8 mouse cellular contexts compared by ENCODE assay signal in the genomic region with DNA sequence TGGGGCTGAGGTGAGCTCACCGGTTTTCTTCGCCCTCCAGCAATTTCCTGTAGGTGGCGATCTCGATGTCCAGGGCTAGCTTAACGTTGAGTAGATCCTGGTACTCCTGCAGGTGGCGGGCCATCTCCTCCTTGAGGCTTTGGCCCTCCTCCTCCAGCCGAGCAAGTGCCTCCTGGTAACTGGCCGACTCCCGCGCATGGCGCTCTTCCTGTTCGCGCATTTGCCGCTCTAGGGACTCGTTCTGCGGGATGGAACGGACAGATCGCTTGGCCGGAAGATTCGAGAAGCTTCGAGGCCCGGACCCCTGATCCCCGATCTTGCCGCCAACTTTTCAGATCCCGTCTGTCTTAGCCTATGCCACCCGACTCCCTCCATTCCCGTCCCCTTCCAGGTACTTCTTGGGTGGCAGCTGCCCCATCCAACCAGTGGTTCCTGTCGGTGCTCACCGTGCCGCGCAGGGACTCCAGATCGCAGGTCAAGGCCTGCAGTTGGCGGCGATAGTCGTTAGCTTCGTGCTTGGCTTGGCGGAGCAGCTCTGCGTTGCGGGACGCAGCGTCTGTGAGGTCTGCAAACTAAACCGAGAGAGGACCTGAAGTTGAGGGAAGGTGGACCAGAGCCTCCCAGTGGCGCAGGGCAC. TPM values are rescaled to one million over a fixed set of nuclear protein-coding genes. Genes with fewer than 3 reads are reported as not detected.
DNase-seq lines count a peak whose midpoint lies in the region; ATAC-seq and TF ChIP-seq lines count a peak whose summit lies in the region.

No protein-coding gene starts in this region.

- 0 out of 2 replicates have a peak, but pooled peaks cover 4% of the 10 kb centered on the region for H3K4me1 ChIP-seq in hindbrain, embryonic 14.5 days (replicated peaks; ENCODE audit: control insufficient read depth, insufficient read depth, low read length)
- H3K4me1 ChIP-seq in limb, embryonic 14.5 days (ENCODE audit: control insufficient read depth, insufficient read depth, low read length): no peaks in the 10 kb centered on the region
- peaks cover 11% of the 10 kb centered on the region; the same call in 1 of the 2 replicates for H3K4me1 ChIP-seq in midbrain, embryonic 15.5 days

- DNase-seq in layer of hippocampus, adult 11-12 months (ENCODE audit: low spot score): peak; percentile 47
- DNase-seq in layer of hippocampus, adult 8-10 months (ENCODE audit: low spot score in 2 of 2): no peak
- DNase-seq in cerebellum, adult 9-11 months: peak; percentile 77
- DNase-seq in gastrocnemius, adult 18-20 months (ENCODE audit: low spot score): peak; percentile 64
- peak; percentile 58 for DNase-seq in hindbrain, embryonic 14.5 days (ENCODE audit: low spot score)
- DNase-seq in limb, embryonic 14.5 days (ENCODE audit: low spot score): peak; percentile 83
- peak; percentile 81 for DNase-seq in splenic B cell, adult 2 months (ENCODE audit: low read depth, low spot score)

- 3% methylated on average over 43 of the region's 43 CpGs for WGBS in hindbrain, embryonic 14.5 days
- WGBS in limb, embryonic 14.5 days: 2% methylated on average over 40 of the region's 43 CpGs
- WGBS in midbrain, embryonic 15.5 days: 4% methylated on average over 43 of the region's 43 CpGs

- H3K4me3 ChIP-seq in hindbrain, embryonic 14.5 days (replicated peaks; ENCODE audit: low read length): peak overlapping the region; percentile 14; the same call in 1 of the 2 replicates
- peak overlapping the region; percentile 45 for H3K4me3 ChIP-seq in limb, embryonic 14.5 days (replicated peaks; ENCODE audit: low read length)
- peak overlapping the region; percentile 19 for H3K4me3 ChIP-seq in midbrain, embryonic 15.5 days

- TF ChIP-seq POLR2A in limb, embryonic 14.5 days (IDR thresholded peaks at IDR 0.05; ENCODE audit: borderline replicate concordance, extremely low read depth, insufficient read depth, insufficient read length): no peak

- no peaks in the 10 kb centered on the region for H3K9me3 ChIP-seq in hindbrain, embryonic 14.5 days (ENCODE audit: control insufficient read depth, low read length)
- H3K9me3 ChIP-seq in limb, embryonic 14.5 days (ENCODE audit: control insufficient read depth, low read length): no peaks in the 10 kb centered on the region
- H3K9me3 ChIP-seq in midbrain, embryonic 15.5 days: no peaks in the 10 kb centered on the region

- H3K9ac ChIP-seq in hindbrain, embryonic 14.5 days: peak overlapping the region; percentile 24; the same call in 1 of the 2 replicates
- peak overlapping the region; percentile 60 for H3K9ac ChIP-seq in limb, embryonic 14.5 days (ENCODE audit: low read depth, low read length, severe bottlenecking)
- H3K9ac ChIP-seq in midbrain, embryonic 15.5 days: peak overlapping the region; percentile 9; the same call in 1 of the 2 replicates

- peak overlapping the region; percentile 46 for H3K4me2 ChIP-seq in hindbrain, embryonic 14.5 days (replicated peaks)
- peak overlapping the region; percentile 77 for H3K4me2 ChIP-seq in limb, embryonic 14.5 days (replicated peaks; ENCODE audit: low read depth, low read length, severe bottlenecking)
- H3K4me2 ChIP-seq in midbrain, embryonic 15.5 days: peak overlapping the region; percentile 42

- H3K27me3 ChIP-seq in hindbrain, embryonic 14.5 days (ENCODE audit: control insufficient read depth, insufficient read depth, low read length): peaks cover 42% of the 10 kb centered on the region
- H3K27me3 ChIP-seq in limb, embryonic 14.5 days (ENCODE audit: control insufficient read depth, insufficient read depth, low read length): peaks cover 4% of the 10 kb centered on the region; the same call in 1 of the 2 replicates
- peaks cover 43% of the 10 kb centered on the region for H3K27me3 ChIP-seq in midbrain, embryonic 15.5 days (replicated peaks)
- H3K27me3 ChIP-seq in splenic B cell, adult 2 months (ENCODE audit: control insufficient read depth, insufficient read depth, low read length, poor library complexity, severe bottlenecking): no peaks in the 10 kb centered on the region

- H3K36me3 ChIP-seq in hindbrain, embryonic 14.5 days (replicated peaks; ENCODE audit: control insufficient read depth, insufficient read depth): no peaks in the 10 kb centered on the region
- no peaks in the 10 kb centered on the region for H3K36me3 ChIP-seq in limb, embryonic 14.5 days (ENCODE audit: control insufficient read depth, insufficient read depth, low read length)
- H3K36me3 ChIP-seq in midbrain, embryonic 15.5 days (replicated peaks): no peaks in the 10 kb centered on the region
- no peaks in the 10 kb centered on the region for H3K36me3 ChIP-seq in splenic B cell, adult 2 months (ENCODE audit: control insufficient read depth, insufficient read depth, low read length, poor library complexity, severe bottlenecking)

- no peak; the same call in 1 of the 2 replicates for ATAC-seq in hindbrain, embryonic 14.5 days (ENCODE audit: low FRiP score)
- peak; percentile 89 for ATAC-seq in limb, embryonic 14.5 days (ENCODE audit: low FRiP score, low read depth)
- no peak for ATAC-seq in midbrain, embryonic 15.5 days (replicated peaks)

- H3K27ac ChIP-seq in hindbrain, embryonic 14.5 days: no peak overlapping the region
- H3K27ac ChIP-seq in limb, embryonic 14.5 days (replicated peaks; ENCODE audit: low read depth, low read length): no peak overlapping the region
- H3K27ac ChIP-seq in midbrain, embryonic 15.5 days: no peak overlapping the region

RNA-seq across cellular contexts. Expression of gene Gfap, which starts 7.6 kb away (rescaled TPM):
- 1,000 to 10,000 TPM in 2 of 4 experiments, 100 to 1,000 TPM in 2; 331 to 2,605 (median 1,138) TPM for total RNA-seq in layer of hippocampus, adult 8-10 months (2022)
- total RNA-seq in gastrocnemius, adult 18-20 months (2021): not detected
- polyA plus RNA-seq in hindbrain, embryonic 14.5 days (2014; fragmentation: Nextera tagmentation; extraction: Ambion mirVana): 0.66 and 1.9 TPM in 2 replicates
- 0.48 and 0.65 TPM in 2 replicates for polyA plus RNA-seq in limb, embryonic 14.5 days (2012; rRNA removed)
- polyA plus RNA-seq in limb, embryonic 14.5 days (2014; fragmentation: Nextera tagmentation; extraction: Ambion mirVana): 0.48 and 0.50 TPM in 2 replicates
- polyA plus RNA-seq in midbrain, embryonic 15.5 days (2015; fragmentation: Nextera tagmentation; extraction: Ambion mirVana): 0.14 and 0.25 TPM in 2 replicates

RNA-seq across cellular contexts. Expression of gene Fam187a, which starts 8.2 kb away (rescaled TPM):
- total RNA-seq in layer of hippocampus, adult 8-10 months (2022): under 1 TPM in 1 of 4 experiments, not detected in 3; 0.33 TPM
- total RNA-seq in gastrocnemius, adult 18-20 months (2021): not detected
- 0.12 TPM in 1 of 2 replicates, not detected in the other for polyA plus RNA-seq in hindbrain, embryonic 14.5 days (2014; fragmentation: Nextera tagmentation; extraction: Ambion mirVana)
- polyA plus RNA-seq in limb, embryonic 14.5 days (2012; rRNA removed): 0.04 TPM in 1 of 2 replicates, not detected in the other
- polyA plus RNA-seq in limb, embryonic 14.5 days (2014; fragmentation: Nextera tagmentation; extraction: Ambion mirVana): not detected in 2 replicates
- not detected in 2 replicates for polyA plus RNA-seq in midbrain, embryonic 15.5 days (2015; fragmentation: Nextera tagmentation; extraction: Ambion mirVana)

RNA-seq across cellular contexts. Expression of gene Ccdc103, which starts 12.1 kb away (rescaled TPM):
- 1 to 10 TPM; 1.5 to 3.2 (median 1.9) TPM for total RNA-seq in layer of hippocampus, adult 8-10 months (2022)
- not detected for total RNA-seq in gastrocnemius, adult 18-20 months (2021)
- 2.2 and 2.8 TPM in 2 replicates for polyA plus RNA-seq in hindbrain, embryonic 14.5 days (2014; fragmentation: Nextera tagmentation; extraction: Ambion mirVana)
- 0.34 and 0.41 TPM in 2 replicates for polyA plus RNA-seq in limb, embryonic 14.5 days (2012; rRNA removed)
- polyA plus RNA-seq in limb, embryonic 14.5 days (2014; fragmentation: Nextera tagmentation; extraction: Ambion mirVana): 0.50 and 1.0 TPM in 2 replicates
- polyA plus RNA-seq in midbrain, embryonic 15.5 days (2015; fragmentation: Nextera tagmentation; extraction: Ambion mirVana): 2.0 and 2.2 TPM in 2 replicates

RNA-seq across cellular contexts. Expression of gene Eftud2, which starts 12.3 kb away (rescaled TPM):
- 100 to 1,000 TPM; 123 to 142 (median 133) TPM for total RNA-seq in layer of hippocampus, adult 8-10 months (2022)
- total RNA-seq in gastrocnemius, adult 18-20 months (2021): 10 to 100 TPM; 24.5 to 24.7 TPM
- 110 and 123 TPM in 2 replicates for polyA plus RNA-seq in hindbrain, embryonic 14.5 days (2014; fragmentation: Nextera tagmentation; extraction: Ambion mirVana)
- 95.0 and 113 TPM in 2 replicates for polyA plus RNA-seq in limb, embryonic 14.5 days (2012; rRNA removed)
- 137 and 149 TPM in 2 replicates for polyA plus RNA-seq in limb, embryonic 14.5 days (2014; fragmentation: Nextera tagmentation; extraction: Ambion mirVana)
- polyA plus RNA-seq in midbrain, embryonic 15.5 days (2015; fragmentation: Nextera tagmentation; extraction: Ambion mirVana): 133 and 146 TPM in 2 replicates

RNA-seq across cellular contexts. Expression of gene Kif18b, which starts 31.8 kb away (rescaled TPM):
- under 1 TPM in 3 of 4 experiments, not detected in 1; 0.14 to 0.29 (median 0.23) TPM for total RNA-seq in layer of hippocampus, adult 8-10 months (2022)
- not detected for total RNA-seq in gastrocnemius, adult 18-20 months (2021)
- polyA plus RNA-seq in hindbrain, embryonic 14.5 days (2014; fragmentation: Nextera tagmentation; extraction: Ambion mirVana): 0.79 and 1.5 TPM in 2 replicates
- polyA plus RNA-seq in limb, embryonic 14.5 days (2012; rRNA removed): 24.5 and 30.3 TPM in 2 replicates
- polyA plus RNA-seq in limb, embryonic 14.5 days (2014; fragmentation: Nextera tagmentation; extraction: Ambion mirVana): 6.1 and 7.2 TPM in 2 replicates
- polyA plus RNA-seq in midbrain, embryonic 15.5 days (2015; fragmentation: Nextera tagmentation; extraction: Ambion mirVana): 1.8 and 2.4 TPM in 2 replicates

Comparison
In these comparisons a context has a peak if more than half of its experiments do, and no peak if none do; other contexts are left out.
1. DNase-seq: peak in layer of hippocampus, adult 11-12 months (single experiment), cerebellum, adult 9-11 months (single experiment), gastrocnemius, adult 18-20 months (single experiment), hindbrain, embryonic 14.5 days (single experiment), limb, embryonic 14.5 days (single experiment) and splenic B cell, adult 2 months (single experiment); none in layer of hippocampus, adult 8-10 months (0 of 2).
2. H3K9ac ChIP-seq: peak in every context shown above with its lines; median percentile 60 in limb, embryonic 14.5 days; 24 in hindbrain, embryonic 14.5 days; 9 in midbrain, embryonic 15.5 days.
3. Peak in every context shown above with its lines, with median percentiles within 50 percentile points of each other: H3K4me2 ChIP-seq and H3K4me3 ChIP-seq.